Mouse (Mus musculus): Measurements from ENCODE around the gene Proser1. TPM values are rescaled to one million over a fixed set of nuclear protein-coding genes. Genes with fewer than 3 reads are reported as not detected.

Proser1 gene
- polyA plus RNA-seq, 1 experiment from 2014 or later = 13.3 TPM

GRCm38 (mm10) chr3:53434610-53435009 lies 28.9 kb upstream of the Proser1 start:
- ATAC-seq (ENCODE audit: insufficient number of reproducible peaks, insufficient read depth, low FRiP score, low read depth) = no peak
- no peaks in the 10 kb centered on the region for H3K36me3 ChIP-seq (ENCODE audit: control insufficient read depth, insufficient read depth, low read length)
- H3K4me2 ChIP-seq (ENCODE audit: low read length) = no peak overlapping the region
- no peaks in the 10 kb centered on the region for H3K27me3 ChIP-seq (ENCODE audit: control insufficient read depth, insufficient read depth, low read length)
- no peaks in the 10 kb centered on the region for H3K4me1 ChIP-seq (ENCODE audit: control insufficient read depth in 2 of 2, insufficient read depth in 2 of 2, low read length in 2 of 2)
- H3K9ac ChIP-seq (ENCODE audit: low read length) = no peak overlapping the region
- WGBS = 77% methylated on average over 3 of the region's 3 CpGs
- H3K4me3 ChIP-seq (ENCODE audit: control insufficient read depth in 1 of 2, insufficient read depth in 1 of 2, low read depth in 1 of 2, low read length in 2 of 2) = no peak overlapping the region
- no peaks in the 10 kb centered on the region for H3K9me3 ChIP-seq (ENCODE audit: control insufficient read depth, low read length)
- no peak overlapping the region for H3K27ac ChIP-seq (replicated peaks in 1 of 2; ENCODE audit: control insufficient read depth in 1 of 2, insufficient read depth in 1 of 2, low read depth in 2 of 2, low read length in 2 of 2)

GRCm38 (mm10) chr3:53436550-53436949 lies 26.9 kb upstream of the Proser1 start:
- no peaks in the 10 kb centered on the region for H3K36me3 ChIP-seq (ENCODE audit: control insufficient read depth, insufficient read depth, low read length)
- H3K9me3 ChIP-seq (ENCODE audit: control insufficient read depth, low read length) = no peaks in the 10 kb centered on the region
- no peak overlapping the region for H3K9ac ChIP-seq (ENCODE audit: low read length)
- H3K4me2 ChIP-seq (ENCODE audit: low read length) = no peak overlapping the region
- no peak overlapping the region for H3K27ac ChIP-seq (replicated peaks in 1 of 2; ENCODE audit: control insufficient read depth in 1 of 2, insufficient read depth in 1 of 2, low read depth in 2 of 2, low read length in 2 of 2)
- H3K4me1 ChIP-seq (ENCODE audit: control insufficient read depth in 2 of 2, insufficient read depth in 2 of 2, low read length in 2 of 2) = no peaks in the 10 kb centered on the region
- H3K4me3 ChIP-seq (ENCODE audit: control insufficient read depth in 1 of 2, insufficient read depth in 1 of 2, low read depth in 1 of 2, low read length in 2 of 2) = no peak overlapping the region
- ATAC-seq (ENCODE audit: insufficient number of reproducible peaks, insufficient read depth, low FRiP score, low read depth) = no peak
- WGBS = 67% methylated on average over 5 of the region's 5 CpGs
- no peaks in the 10 kb centered on the region for H3K27me3 ChIP-seq (ENCODE audit: control insufficient read depth, insufficient read depth, low read length)

DNA sequence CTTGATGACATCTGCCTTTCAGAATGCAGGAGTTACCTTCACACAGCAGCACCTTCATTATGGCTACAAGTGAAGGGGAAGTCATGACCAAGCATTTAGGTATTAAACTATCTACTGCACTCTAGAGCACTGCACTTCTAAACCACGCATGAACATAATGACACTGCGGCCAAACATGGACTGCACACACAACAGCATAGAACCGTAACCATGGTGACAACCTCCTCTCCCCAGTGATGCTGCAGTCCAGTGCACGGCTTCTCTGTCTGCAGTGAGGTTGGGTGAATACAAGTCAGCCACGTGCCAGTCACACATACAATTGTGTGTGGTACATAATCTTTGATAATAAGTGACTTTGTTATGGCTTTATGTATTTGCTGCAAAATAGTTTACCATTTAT lies 17.9 kb upstream of the Proser1 start:
- H3K4me2 ChIP-seq (ENCODE audit: low read length) = no peak overlapping the region
- no peaks in the 10 kb centered on the region for H3K27me3 ChIP-seq (ENCODE audit: control insufficient read depth, insufficient read depth, low read length)
- peaks cover 0 to 4% of the 10 kb centered on the region in 2 experiments; a peak in 2 of 4 replicates for H3K4me1 ChIP-seq (ENCODE audit: control insufficient read depth in 2 of 2, insufficient read depth in 2 of 2, low read length in 2 of 2)
- H3K9ac ChIP-seq (ENCODE audit: low read length) = no peak overlapping the region
- no peak for ATAC-seq (ENCODE audit: insufficient number of reproducible peaks, insufficient read depth, low FRiP score, low read depth)
- 82% methylated on average over 5 of the region's 5 CpGs for WGBS
- peaks cover 15% of the 10 kb centered on the region for H3K36me3 ChIP-seq (ENCODE audit: control insufficient read depth, insufficient read depth, low read length)
- H3K27ac ChIP-seq (replicated peaks in 1 of 2; ENCODE audit: control insufficient read depth in 1 of 2, insufficient read depth in 1 of 2, low read depth in 2 of 2, low read length in 2 of 2) = no peak overlapping the region
- no peak overlapping the region for H3K4me3 ChIP-seq (ENCODE audit: control insufficient read depth in 1 of 2, insufficient read depth in 1 of 2, low read depth in 1 of 2, low read length in 2 of 2)
- no peaks in the 10 kb centered on the region for H3K9me3 ChIP-seq (ENCODE audit: control insufficient read depth, low read length)

DNA sequence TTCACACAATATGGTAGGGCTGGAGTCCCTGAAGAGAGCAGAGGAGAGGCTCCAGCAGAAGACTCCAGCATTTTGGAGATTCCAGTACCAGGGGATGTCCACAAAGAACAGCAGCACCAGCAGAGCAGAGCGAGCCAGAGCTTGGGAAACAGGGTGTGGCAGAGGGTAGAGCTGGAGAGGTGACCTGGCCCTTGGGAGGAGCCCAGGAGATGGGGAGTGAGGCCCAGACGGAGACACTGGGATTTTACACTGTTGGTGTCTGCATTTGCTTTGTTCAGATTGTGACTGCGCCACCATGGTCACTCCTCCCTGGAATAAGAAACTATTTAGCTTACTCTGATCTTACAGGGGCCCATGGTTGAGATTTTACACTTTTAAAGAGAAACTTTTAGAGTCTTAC lies 16.7 kb upstream of the Proser1 start:
- no peak for ATAC-seq (ENCODE audit: insufficient number of reproducible peaks, insufficient read depth, low FRiP score, low read depth)
- Histone ChIP-seq H3K27me3 (ENCODE audit: control insufficient read depth, insufficient read depth, low read length) (no peaks in the 10 kb centered on the region), H3K27ac (replicated peaks in 1 of 2; ENCODE audit: control insufficient read depth in 1 of 2, insufficient read depth in 1 of 2, low read depth in 2 of 2, low read length in 2 of 2) (no peak overlapping the region), H3K4me1 (ENCODE audit: control insufficient read depth in 2 of 2, insufficient read depth in 2 of 2, low read length in 2 of 2) (peaks cover 0 to 5% of the 10 kb centered on the region in 2 experiments; a peak in 2 of 4 replicates), H3K4me2 (ENCODE audit: low read length) (no peak overlapping the region), H3K36me3 (ENCODE audit: control insufficient read depth, insufficient read depth, low read length) (peaks cover 28% of the 10 kb centered on the region), H3K9ac (ENCODE audit: low read length) (no peak overlapping the region), H3K4me3 (ENCODE audit: control insufficient read depth in 1 of 2, insufficient read depth in 1 of 2, low read depth in 1 of 2, low read length in 2 of 2) (no peak overlapping the region), H3K9me3 (ENCODE audit: control insufficient read depth, low read length) (no peaks in the 10 kb centered on the region)
- WGBS = 90% methylated on average over 3 of the region's 3 CpGs

DNA sequence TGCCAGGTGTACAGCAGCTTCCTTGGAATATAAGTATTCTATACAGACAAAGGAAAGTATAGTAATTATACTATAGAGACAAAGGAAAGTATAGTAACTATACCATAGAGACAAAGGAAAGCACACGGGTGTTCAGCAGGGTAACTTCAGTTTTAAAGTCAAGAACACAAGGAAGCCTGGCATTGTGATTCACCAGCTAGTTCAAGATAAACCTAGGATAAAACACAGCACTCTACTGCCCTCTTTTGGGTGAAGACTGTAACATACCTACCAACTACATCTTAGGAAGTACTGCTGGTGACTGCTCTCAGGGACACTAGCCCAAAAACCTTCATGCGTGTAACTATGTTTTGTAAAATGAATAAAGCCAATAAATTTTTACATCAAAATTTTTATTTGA lies 15.3 kb upstream of the Proser1 start:
- H3K4me2 ChIP-seq (ENCODE audit: low read length) = no peak overlapping the region
- H3K4me1 ChIP-seq (ENCODE audit: control insufficient read depth in 2 of 2, insufficient read depth in 2 of 2, low read length in 2 of 2) = peaks cover 0 to 7% of the 10 kb centered on the region in 2 experiments; a peak in 1 of 4 replicates
- no peaks in the 10 kb centered on the region for H3K9me3 ChIP-seq (ENCODE audit: control insufficient read depth, low read length)
- no peak overlapping the region for H3K27ac ChIP-seq (replicated peaks in 1 of 2; ENCODE audit: control insufficient read depth in 1 of 2, insufficient read depth in 1 of 2, low read depth in 2 of 2, low read length in 2 of 2)
- WGBS = 30% methylated on average over 2 of the region's 2 CpGs
- no peak overlapping the region for H3K4me3 ChIP-seq (ENCODE audit: control insufficient read depth in 1 of 2, insufficient read depth in 1 of 2, low read depth in 1 of 2, low read length in 2 of 2)
- ATAC-seq (ENCODE audit: insufficient number of reproducible peaks, insufficient read depth, low FRiP score, low read depth) = no peak
- no peaks in the 10 kb centered on the region for H3K27me3 ChIP-seq (ENCODE audit: control insufficient read depth, insufficient read depth, low read length)
- peaks cover 42% of the 10 kb centered on the region for H3K36me3 ChIP-seq (ENCODE audit: control insufficient read depth, insufficient read depth, low read length)
- no peak overlapping the region for H3K9ac ChIP-seq (ENCODE audit: low read length)

- 89% methylated on average over 11 of the region's 11 CpGs for WGBS
- H3K9ac ChIP-seq (ENCODE audit: low read length) = no peak overlapping the region
- H3K27ac ChIP-seq (replicated peaks in 1 of 2; ENCODE audit: control insufficient read depth in 1 of 2, insufficient read depth in 1 of 2, low read depth in 2 of 2, low read length in 2 of 2) = no peak overlapping the region
- H3K4me3 ChIP-seq (ENCODE audit: control insufficient read depth in 1 of 2, insufficient read depth in 1 of 2, low read depth in 1 of 2, low read length in 2 of 2) = no peak overlapping the region
- H3K4me1 ChIP-seq (ENCODE audit: control insufficient read depth in 2 of 2, insufficient read depth in 2 of 2, low read length in 2 of 2) = peaks cover 0 to 7% of the 10 kb centered on the region in 2 experiments; a peak in 1 of 4 replicates
- no peaks in the 10 kb centered on the region for H3K27me3 ChIP-seq (ENCODE audit: control insufficient read depth, insufficient read depth, low read length)
- H3K9me3 ChIP-seq (ENCODE audit: control insufficient read depth, low read length) = no peaks in the 10 kb centered on the region
- ATAC-seq (ENCODE audit: insufficient number of reproducible peaks, insufficient read depth, low FRiP score, low read depth) = no peak
- no peak overlapping the region for H3K4me2 ChIP-seq (ENCODE audit: low read length)
- H3K36me3 ChIP-seq (ENCODE audit: control insufficient read depth, insufficient read depth, low read length) = peaks cover 66% of the 10 kb centered on the region
These were observed 12.8 kb upstream of the Proser1 start for GRCm38 (mm10) chr3:53450666-53451065.

DNA sequence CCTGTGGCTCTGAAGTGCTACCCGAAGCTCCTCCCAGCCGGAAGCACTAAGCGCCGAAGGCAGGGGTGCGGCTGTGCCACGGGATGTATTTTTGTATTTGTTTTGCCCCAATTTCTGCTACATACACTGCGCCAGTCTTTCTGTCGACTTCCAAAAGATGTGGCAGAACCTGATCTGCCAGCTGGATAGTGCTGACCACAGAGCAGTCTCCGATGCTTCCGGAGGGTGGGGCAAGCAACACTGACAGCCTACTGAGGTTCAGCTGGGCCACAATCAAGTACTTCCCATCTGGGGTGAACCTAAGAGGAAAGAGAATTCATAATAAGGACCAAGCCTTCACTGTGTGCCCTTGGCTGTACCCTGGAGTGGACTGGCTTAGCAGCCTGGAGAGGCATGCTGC lies 11.1 kb upstream of the Proser1 start:
- no peak overlapping the region for H3K4me3 ChIP-seq (ENCODE audit: control insufficient read depth in 1 of 2, insufficient read depth in 1 of 2, low read depth in 1 of 2, low read length in 2 of 2)
- H3K9ac ChIP-seq (ENCODE audit: low read length) = no peak overlapping the region
- no peaks in the 10 kb centered on the region for H3K9me3 ChIP-seq (ENCODE audit: control insufficient read depth, low read length)
- no peak overlapping the region for H3K27ac ChIP-seq (replicated peaks in 1 of 2; ENCODE audit: control insufficient read depth in 1 of 2, insufficient read depth in 1 of 2, low read depth in 2 of 2, low read length in 2 of 2)
- WGBS = 94% methylated on average over 10 of the region's 10 CpGs
- H3K27me3 ChIP-seq (ENCODE audit: control insufficient read depth, insufficient read depth, low read length) = no peaks in the 10 kb centered on the region
- H3K4me1 ChIP-seq (ENCODE audit: control insufficient read depth in 2 of 2, insufficient read depth in 2 of 2, low read length in 2 of 2) = peaks cover 0 to 7% of the 10 kb centered on the region in 2 experiments; a peak in 1 of 4 replicates
- no peak overlapping the region for H3K4me2 ChIP-seq (ENCODE audit: low read length)
- H3K36me3 ChIP-seq (ENCODE audit: control insufficient read depth, insufficient read depth, low read length) = peaks cover 83% of the 10 kb centered on the region
- no peak for ATAC-seq (ENCODE audit: insufficient number of reproducible peaks, insufficient read depth, low FRiP score, low read depth)

DNA sequence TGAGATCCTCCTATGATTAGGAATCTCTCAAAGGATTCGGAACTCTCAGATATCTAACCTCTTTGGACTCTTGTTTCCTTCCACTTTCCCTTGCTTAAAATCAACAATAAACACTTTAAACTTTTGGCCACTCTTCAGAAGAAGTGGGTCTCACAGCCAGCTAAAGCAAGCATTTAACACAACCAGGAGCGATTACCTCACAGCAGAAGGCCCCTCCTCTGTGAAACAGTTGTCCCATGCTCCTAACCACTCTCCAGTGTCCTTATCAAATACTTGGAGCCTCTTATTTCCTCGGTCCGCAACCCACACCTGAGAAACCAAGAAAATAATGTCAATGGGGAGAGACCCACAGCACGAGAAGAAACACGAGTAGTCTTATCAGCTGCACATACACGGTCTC lies 10.1 kb upstream of the Proser1 start:
- no peak overlapping the region for H3K4me3 ChIP-seq (ENCODE audit: control insufficient read depth in 1 of 2, insufficient read depth in 1 of 2, low read depth in 1 of 2, low read length in 2 of 2)
- no peak overlapping the region for H3K9ac ChIP-seq (ENCODE audit: low read length)
- H3K27me3 ChIP-seq (ENCODE audit: control insufficient read depth, insufficient read depth, low read length) = no peaks in the 10 kb centered on the region
- no peak overlapping the region for H3K27ac ChIP-seq (replicated peaks in 1 of 2; ENCODE audit: control insufficient read depth in 1 of 2, insufficient read depth in 1 of 2, low read depth in 2 of 2, low read length in 2 of 2)
- peaks cover 0 to 7% of the 10 kb centered on the region in 2 experiments; a peak in 1 of 4 replicates for H3K4me1 ChIP-seq (ENCODE audit: control insufficient read depth in 2 of 2, insufficient read depth in 2 of 2, low read length in 2 of 2)
- H3K36me3 ChIP-seq (ENCODE audit: control insufficient read depth, insufficient read depth, low read length) = peaks cover 93% of the 10 kb centered on the region
- 84% methylated on average over 7 of the region's 7 CpGs for WGBS
- no peak overlapping the region for H3K4me2 ChIP-seq (ENCODE audit: low read length)
- ATAC-seq (ENCODE audit: insufficient number of reproducible peaks, insufficient read depth, low FRiP score, low read depth) = no peak
- no peaks in the 10 kb centered on the region for H3K9me3 ChIP-seq (ENCODE audit: control insufficient read depth, low read length)

Data from heart, embryonic 14.5 days (tissue).